Comparison of ENCODE assay signal across 13 mouse cellular contexts in genomic region chr5:21030226-21030625, GRCm38 (mm10). TPM values are rescaled to one million over a fixed set of nuclear protein-coding genes. Genes with fewer than 3 reads are reported as not detected.
DNase-seq lines count a peak whose midpoint lies in the region; ATAC-seq and TF ChIP-seq lines count a peak whose summit lies in the region.
"Had no signal": no experiment of that assay in that cellular context is flagged by ENCODE, and none has a peak within 500 bp of the region (broad histone marks: within the 10 kb centered on the region; RNA-seq: fewer than 3 reads in every experiment).

No protein-coding gene starts in this region.

- TF ChIP-seq EP300 in MEL (IDR thresholded peaks at IDR 0.05; ENCODE audit: low read depth in 1 of 2, low read length in 2 of 2) = peak; percentile 50 to 70

- no peak overlapping the region for H3ac ChIP-seq in myocyte (ENCODE audit: control insufficient read depth, insufficient read length)

- peaks cover 33% of the 10 kb centered on the region for H3K79me2 ChIP-seq in MEL (ENCODE audit: control insufficient read depth, insufficient read depth, low read length, poor library complexity)
- H3K79me2 ChIP-seq in myocyte (ENCODE audit: control insufficient read depth, insufficient read depth) = peaks cover 98% of the 10 kb centered on the region

- H3K4me2 ChIP-seq in lung, embryonic 14.5 days = no peak overlapping the region
- H3K4me2 ChIP-seq in myocyte (ENCODE audit: low read depth) = peak overlapping the region; percentile 43
- H3K4me2 ChIP-seq: limb, embryonic 15.5 days; midbrain, embryonic 13.5 days; neural tube, embryonic 15.5 days had no signal

- H3K9ac ChIP-seq in lung, embryonic 14.5 days = no peak overlapping the region
- H3K9ac ChIP-seq in MEL (ENCODE audit: control insufficient read depth, low read depth, low read length, poor library complexity, severe bottlenecking) = no peak overlapping the region
- H3K9ac ChIP-seq: limb, embryonic 15.5 days; midbrain, embryonic 13.5 days; neural tube, embryonic 15.5 days had no signal

- no peak for TF ChIP-seq POLR2A in MEL (IDR thresholded peaks at IDR 0.05; ENCODE audit: control insufficient read depth in 1 of 2, insufficient read depth in 1 of 2, low read depth in 1 of 2, low read length in 2 of 2, poor library complexity in 1 of 2)
- no peak for TF ChIP-seq POLR2A in embryonic fibroblast, embryonic 13.5 days (IDR thresholded peaks at IDR 0.05; ENCODE audit: low read depth, low read length)
- no peak for TF ChIP-seq POLR2A in myocyte (IDR thresholded peaks at IDR 0.05; ENCODE audit: insufficient read length, low read depth)

- TF ChIP-seq CTCF in lung, embryonic 14.5 days (IDR thresholded peaks at IDR 0.05; ENCODE audit: low read depth) = no peak
- no peak for TF ChIP-seq CTCF in MEL (IDR thresholded peaks at IDR 0.05 in 2 of 3, conservative IDR thresholded peaks at IDR 0.05 in 1 of 3; ENCODE audit: control insufficient read depth in 1 of 3, insufficient read depth in 1 of 3, low read depth in 2 of 3, low read length in 3 of 3, poor library complexity in 1 of 3, severe bottlenecking in 1 of 3)
- TF ChIP-seq CTCF in embryonic fibroblast, embryonic 13.5 days (IDR thresholded peaks at IDR 0.05; ENCODE audit: borderline replicate concordance, insufficient read depth, low read length) = no peak

- no peaks in the 10 kb centered on the region for H3K4me1 ChIP-seq in lung, embryonic 14.5 days (ENCODE audit: insufficient read depth)
- peaks cover 10 to 19% of the 10 kb centered on the region in 2 experiments; a peak in 3 of 4 replicates for H3K4me1 ChIP-seq in MEL (ENCODE audit: control insufficient read depth in 1 of 2, insufficient read depth in 2 of 2, low read length in 2 of 2)
- peaks cover 6% of the 10 kb centered on the region for H3K4me1 ChIP-seq in embryonic fibroblast, embryonic 13.5 days (ENCODE audit: control insufficient read depth, insufficient read depth, low read length)

- no peak overlapping the region for H3K4me3 ChIP-seq in lung, embryonic 14.5 days (ENCODE audit: low read depth, low read length)
- H3K4me3 ChIP-seq in MEL (ENCODE audit: control insufficient read depth in 1 of 2, insufficient read depth in 1 of 2, low read depth in 2 of 2, low read length in 2 of 2) (peak overlapping the region in 1 of 2 experiments; percentile 33; a peak in 2 of 4 replicates), myocyte (no peak overlapping the region)
- no peak overlapping the region for H3K4me3 ChIP-seq in embryonic fibroblast, embryonic 13.5 days (ENCODE audit: insufficient read depth, low read length)
- H3K4me3 ChIP-seq: limb, embryonic 15.5 days; midbrain, embryonic 13.5 days; neural tube, embryonic 15.5 days had no signal

- no peak overlapping the region for H3K27ac ChIP-seq in lung, embryonic 14.5 days (ENCODE audit: low read depth)
- peak overlapping the region; percentile 49; the same call in 1 of the 2 replicates for H3K27ac ChIP-seq in MEL (ENCODE audit: control insufficient read depth, low read depth, low read length)
- peak overlapping the region; percentile 89 for H3K27ac ChIP-seq in embryonic fibroblast, embryonic 13.5 days (ENCODE audit: insufficient read depth, low read length)
- H3K27ac ChIP-seq: limb, embryonic 15.5 days; midbrain, embryonic 13.5 days; neural tube, embryonic 15.5 days had no signal

- no peaks in the 10 kb centered on the region for H3K27me3 ChIP-seq in lung, embryonic 14.5 days (ENCODE audit: insufficient read depth, low read length)
- no peaks in the 10 kb centered on the region for H3K27me3 ChIP-seq in MEL (ENCODE audit: control insufficient read depth in 1 of 2, insufficient read depth in 2 of 2, low read length in 2 of 2)
- H3K27me3 ChIP-seq in myocyte (ENCODE audit: control insufficient read depth, insufficient read depth, insufficient read length) = no peaks in the 10 kb centered on the region
- H3K27me3 ChIP-seq: limb, embryonic 15.5 days; midbrain, embryonic 13.5 days; neural tube, embryonic 15.5 days had no signal

- peaks cover 22% of the 10 kb centered on the region for H3K36me3 ChIP-seq in lung, embryonic 14.5 days (ENCODE audit: insufficient read depth)
- H3K36me3 ChIP-seq in MEL (ENCODE audit: control insufficient read depth in 1 of 2, insufficient read depth in 2 of 2, low read length in 2 of 2) (peaks cover 18 to 23% of the 10 kb centered on the region in 2 experiments), myocyte (ENCODE audit: control insufficient read depth, insufficient read depth) (peaks cover 21% of the 10 kb centered on the region)

- peak; percentile 30 for DNase-seq in lung, embryonic 14.5 days
- DNase-seq in lung, adult 18-20 months = no peak
- peak; percentile 86 for DNase-seq in MEL (ENCODE audit: low read depth, low spot score)
- DNase-seq in c-Kit-positive CD71-positive TER-119-positive erythroid progenitor cells, embryonic 14.5 days (ENCODE audit: low spot score) = no peak
- no peak for DNase-seq in cerebellum, postnatal 36 days
- DNase-seq: cerebellum, postnatal 14 days; gastrocnemius, postnatal 10 days had no signal

- no peak for ATAC-seq in lung, embryonic 14.5 days (ENCODE audit: insufficient read depth)
- ATAC-seq: hindbrain, embryonic 16.5 days; midbrain, embryonic 13.5 days had no signal

- no peak for TF ChIP-seq RAD21 in MEL (IDR thresholded peaks at IDR 0.05; ENCODE audit: low read depth, low read length)

- no peaks in the 10 kb centered on the region for H3K9me3 ChIP-seq in lung, embryonic 14.5 days (ENCODE audit: low read depth, low read length)
- no peaks in the 10 kb centered on the region for H3K9me3 ChIP-seq in MEL (replicated peaks; ENCODE audit: insufficient read depth, low read length)
- H3K9me3 ChIP-seq: limb, embryonic 15.5 days; midbrain, embryonic 13.5 days; neural tube, embryonic 15.5 days had no signal

TF ChIP-seq in MEL, 35 proteins besides CTCF, POLR2A, EP300 and RAD21 (continues in another document):
- no peak for TF ChIP-seq CHD2 (IDR thresholded peaks at IDR 0.05; ENCODE audit: low read length)
- TF ChIP-seq JUND (IDR thresholded peaks at IDR 0.05; ENCODE audit: low read depth, low read length) = no peak
- TF ChIP-seq ZKSCAN1 (IDR thresholded peaks at IDR 0.05; ENCODE audit: low read depth, low read length) = no peak
- TF ChIP-seq SIN3A (IDR thresholded peaks at IDR 0.05; ENCODE audit: low read length) = peak; percentile 16
- TF ChIP-seq MAZ (IDR thresholded peaks at IDR 0.05; ENCODE audit: low read depth, low read length) = no peak
- 0 out of 2 replicates have a peak, but pooled peaks have one; percentile 36 for TF ChIP-seq MAFK (IDR thresholded peaks at IDR 0.05; ENCODE audit: borderline replicate concordance, low read depth, low read length)
- no peak for TF ChIP-seq TBP (IDR thresholded peaks at IDR 0.05; ENCODE audit: low read depth, low read length)
- TF ChIP-seq KAT2A (conservative IDR thresholded peaks at IDR 0.05; ENCODE audit: low read depth, low read length) = no peak
- TF ChIP-seq SMC3 (IDR thresholded peaks at IDR 0.05; ENCODE audit: low read depth, low read length) = peak; percentile 9; the same call in 1 of the 2 replicates
- TF ChIP-seq ETS1 (IDR thresholded peaks at IDR 0.05; ENCODE audit: low read depth, low read length) = peak; percentile 72
- TF ChIP-seq UBTF (IDR thresholded peaks at IDR 0.05; ENCODE audit: borderline replicate concordance, insufficient read depth, low read depth, low read length) = no peak
- no peak for TF ChIP-seq ZMIZ1 (IDR thresholded peaks at IDR 0.05; ENCODE audit: low read depth, low read length)
- no peak for TF ChIP-seq MEF2A (IDR thresholded peaks at IDR 0.05; ENCODE audit: extremely low read depth, insufficient replicate concordance, low read depth, low read length, poor library complexity, severe bottlenecking)
- no peak for TF ChIP-seq ZNF384 (IDR thresholded peaks at IDR 0.05; ENCODE audit: low read depth, low read length)
- no peak for TF ChIP-seq TAL1 (IDR thresholded peaks at IDR 0.05; ENCODE audit: low read length)
- no peak for TF ChIP-seq POLR2AphosphoS5 (IDR thresholded peaks at IDR 0.05; ENCODE audit: borderline replicate concordance, low read depth, low read length)

TF ChIP-seq in myocyte, 11 proteins besides CTCF, POLR2A, EP300 and RAD21:
- TF ChIP-seq CEBPB (IDR thresholded peaks at IDR 0.05; ENCODE audit: insufficient read depth, poor library complexity, severe bottlenecking) (no peak), MYOG (IDR thresholded peaks at IDR 0.05; ENCODE audit: control insufficient read depth in 1 of 3, insufficient read depth in 1 of 3, insufficient read length in 2 of 3, low read depth in 2 of 3) (no peak)

RNA-seq across cellular contexts. Expression of gene Ptpn12, which starts 25.5 kb away (rescaled TPM):
- 31.1 and 33.1 TPM in 2 replicates for polyA plus RNA-seq in lung, embryonic 14.5 days (2014; fragmentation: Nextera tagmentation; extraction: Ambion mirVana)
- total RNA-seq in MEL (2012; rRNA removed) = 14.8 and 23.2 TPM in 2 replicates
- polyA plus RNA-seq in MEL (2012; ENCODE audit: insufficient read depth in 1 of 2, insufficient read length in 2 of 2, low read depth in 1 of 2, low replicate concordance in 2 of 2, missing spikeins in 1 of 2) (100 to 1,000 TPM in 1 of 2 experiments, 10 to 100 TPM in 1; 58.2 to 177 TPM), myocyte (2012; fragmentation: generic; extraction: Trizol) (23.2 TPM)
- 93.5 and 96.4 TPM in 2 replicates for polyA plus RNA-seq in embryonic fibroblast, embryonic 13.5 days (2011; ENCODE audit: insufficient read length, low read depth, missing spikeins)

Comparison
In these comparisons a context has a peak if more than half of its experiments do, and no peak if none do; other contexts are left out.
1. DNase-seq: peak in lung, embryonic 14.5 days (single experiment) and MEL (single experiment); none in lung, adult 18-20 months (0 of 2), c-Kit-positive CD71-positive TER-119-positive erythroid progenitor cells, embryonic 14.5 days (single experiment) and cerebellum, postnatal 36 days (0 of 2).